Mouse (Mus musculus) C2C12 (cell line): ENCODE measurements around the gene Trmt10a.

Experiments used
- CEBPB ChIP-seq: IDR thresholded peaks from one replicate; pipeline ENCODE4 v1.6.1; 2011; ENCODE audit warnings: low read depth, mild to moderate bottlenecking, control low read depth, moderate library complexity
- CTCF ChIP-seq: IDR thresholded peaks from one replicate; pipeline ENCODE4 v1.5.1; 2011; ENCODE audit not compliant: control insufficient read depth, insufficient read depth, insufficient read length
- MAX ChIP-seq: IDR thresholded peaks from one replicate; pipeline ENCODE4 v1.6.1; 2011; ENCODE audit warnings: mild to moderate bottlenecking, control low read depth
- MYOG ChIP-seq: IDR thresholded peaks from one replicate; pipeline ENCODE4 v1.6.1; 2011; ENCODE audit not compliant: control insufficient read depth, insufficient read length; ENCODE audit errors: extremely low read depth
- USF1 ChIP-seq: IDR thresholded peaks from one replicate; pipeline ENCODE4 v1.6.1; 2011; ENCODE audit warnings: low read depth, mild to moderate bottlenecking, control low read depth, moderate library complexity

- no peak for TF ChIP-seq CTCF
- TF ChIP-seq CEBPB: no peak
- TF ChIP-seq MYOG: no peak
- no peak for TF ChIP-seq USF1
- TF ChIP-seq MAX: no peak
Observed at GRCm38 (mm10) chr3:138193683-138194302, 50.5 kb downstream of the Trmt10a start, which contains the start of gene 4930579F01Rik.
